Comparison of ENCODE assay signal across 28 mouse cellular contexts in genomic region chr1:176417251-176417650, GRCm38 (mm10).
"Had no signal": no experiment of that assay in that cellular context is flagged by ENCODE, and none has a peak within 500 bp of the region (broad histone marks: within the 10 kb centered on the region; RNA-seq: fewer than 3 reads in every experiment).

No protein-coding gene starts in this region.

- H3K4me1 ChIP-seq: embryonic facial prominence, embryonic 10.5 days; embryonic facial prominence, embryonic 12.5 days; embryonic facial prominence, embryonic 13.5 days; embryonic facial prominence, embryonic 15.5 days; forebrain, embryonic 10.5 days; forebrain, embryonic 12.5 days; forebrain, embryonic 13.5 days; forebrain, embryonic 15.5 days; heart, embryonic 10.5 days had no signal

- H3K27ac ChIP-seq: embryonic facial prominence, embryonic 10.5 days; embryonic facial prominence, embryonic 12.5 days; embryonic facial prominence, embryonic 13.5 days; embryonic facial prominence, embryonic 15.5 days; forebrain, embryonic 10.5 days; forebrain, embryonic 12.5 days; forebrain, embryonic 13.5 days; forebrain, embryonic 15.5 days; gastrocnemius, adult 2 months; heart, adult 2 months; heart, embryonic 10.5 days had no signal

- H3K27me3 ChIP-seq: embryonic facial prominence, embryonic 12.5 days; embryonic facial prominence, embryonic 13.5 days; embryonic facial prominence, embryonic 15.5 days; forebrain, embryonic 12.5 days; forebrain, embryonic 13.5 days; forebrain, embryonic 15.5 days had no signal

- H3K4me3 ChIP-seq: embryonic facial prominence, embryonic 10.5 days; embryonic facial prominence, embryonic 12.5 days; embryonic facial prominence, embryonic 13.5 days; embryonic facial prominence, embryonic 15.5 days; erythroblast, embryonic 14.5 days; forebrain, embryonic 10.5 days; forebrain, embryonic 12.5 days; forebrain, embryonic 13.5 days; forebrain, embryonic 15.5 days; gastrocnemius, adult 2 months; heart, adult 2 months; heart, embryonic 10.5 days had no signal

- ATAC-seq: forebrain, embryonic 13.5 days; forebrain, embryonic 14.5 days; forebrain, embryonic 15.5 days; forebrain, embryonic 16.5 days; forebrain, postnatal 0 days had no signal

- H3K36me3 ChIP-seq: embryonic facial prominence, embryonic 10.5 days; embryonic facial prominence, embryonic 12.5 days; embryonic facial prominence, embryonic 13.5 days; embryonic facial prominence, embryonic 15.5 days; forebrain, embryonic 10.5 days; forebrain, embryonic 12.5 days; forebrain, embryonic 15.5 days; heart, embryonic 10.5 days had no signal

- DNase-seq: cerebellum, adult 9-10 months; cerebellum, adult 9-11 months; cerebellum, postnatal 10 days; cerebellum, postnatal 14 days; cerebellum, postnatal 25 days; cerebellum, postnatal 36 days; embryo, embryonic 11 days; forebrain, postnatal 0 days; gastrocnemius, adult 2 months; gastrocnemius, postnatal 10 days; gastrocnemius, postnatal 14 days; gastrocnemius, postnatal 25 days; gastrocnemius, postnatal 36 days; heart, adult 11 months; heart, adult 18-20 months; heart, adult 2 months had no signal

- H3K9me3 ChIP-seq: embryonic facial prominence, embryonic 10.5 days; embryonic facial prominence, embryonic 12.5 days; embryonic facial prominence, embryonic 13.5 days; embryonic facial prominence, embryonic 15.5 days; forebrain, embryonic 10.5 days; forebrain, embryonic 12.5 days; forebrain, embryonic 13.5 days; forebrain, embryonic 15.5 days; heart, embryonic 10.5 days had no signal
